Mouse (Mus musculus): ENCODE results near the gene Stra6.

DNA sequence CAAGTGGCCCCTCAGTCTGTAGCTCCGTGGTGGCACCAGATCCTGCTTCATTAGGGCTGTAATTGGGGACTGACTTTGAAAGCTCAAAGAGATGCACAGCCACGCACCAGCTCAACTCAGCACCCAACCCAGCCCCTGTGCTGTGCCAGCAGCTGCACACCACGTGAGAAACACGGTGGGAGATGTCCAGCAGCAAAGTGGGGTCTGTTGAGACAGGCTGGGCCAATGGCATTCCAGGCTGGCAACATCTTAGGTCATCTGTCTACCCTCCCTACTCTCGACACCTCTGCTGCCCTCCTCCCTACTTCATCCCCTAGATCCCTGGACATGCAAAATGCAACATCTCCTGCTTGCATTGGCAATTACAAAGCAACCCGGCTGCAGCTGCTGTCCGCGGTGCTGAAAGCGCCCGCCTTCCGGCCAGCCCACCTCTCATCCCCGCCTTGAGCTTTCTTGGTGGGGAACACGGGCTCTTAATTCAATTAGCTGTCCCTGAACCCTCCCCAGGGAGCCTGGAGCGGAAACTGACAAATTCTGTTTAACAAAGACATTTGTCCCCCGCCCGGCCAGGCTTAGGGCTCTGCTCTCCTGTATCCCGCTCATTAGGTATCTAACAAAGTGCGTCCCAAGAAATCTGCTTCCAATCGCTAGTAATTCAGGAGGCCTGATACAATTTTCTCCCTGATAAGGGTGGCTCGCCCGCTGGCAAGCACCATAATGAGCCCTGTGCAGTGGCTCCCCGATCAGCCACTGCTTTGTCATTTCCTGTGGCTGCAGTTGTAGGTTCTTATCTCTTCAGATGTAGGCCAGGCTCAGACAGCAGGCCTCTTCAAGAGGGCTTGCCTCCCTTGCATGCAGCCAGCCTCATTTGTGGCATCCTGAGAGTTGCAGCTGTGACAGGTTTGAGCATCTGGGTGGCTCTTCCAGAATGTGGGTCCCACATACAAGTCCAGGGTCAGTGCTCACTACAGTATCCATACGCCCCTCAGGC is 2.6 kb upstream of the Stra6 start:
- TF ChIP-seq CTCF (IDR thresholded peaks at IDR 0.05; ENCODE audit: insufficient read depth, low read length) = no peak
- TF ChIP-seq POLR2A (IDR thresholded peaks at IDR 0.05; ENCODE audit: borderline replicate concordance, extremely low read depth, low read depth, low read length) = no peak
